In genomic region chr1:55134301-55134700, GRCm38 (mm10) we compare ENCODE assay signal across 27 mouse cellular contexts.
"Had no signal": no experiment of that assay in that cellular context is flagged by ENCODE, and none has a peak within 500 bp of the region (broad histone marks: within the 10 kb centered on the region; RNA-seq: fewer than 3 reads in every experiment).

No protein-coding gene starts in this region.

- H3K4me2 ChIP-seq: embryonic facial prominence, embryonic 12.5 days; embryonic facial prominence, embryonic 13.5 days; embryonic facial prominence, embryonic 15.5 days; forebrain, embryonic 12.5 days; forebrain, embryonic 13.5 days; heart, embryonic 11.5 days had no signal

- H3K27ac ChIP-seq: embryonic facial prominence, embryonic 10.5 days; embryonic facial prominence, embryonic 12.5 days; embryonic facial prominence, embryonic 13.5 days; embryonic facial prominence, embryonic 15.5 days; forebrain, embryonic 10.5 days; forebrain, embryonic 12.5 days; forebrain, embryonic 13.5 days; gastrocnemius, adult 2 months; heart, embryonic 10.5 days had no signal

- ATAC-seq: forebrain, embryonic 13.5 days; forebrain, embryonic 16.5 days; forebrain, postnatal 0 days had no signal

- DNase-seq: cerebellum, adult 2 months; cerebellum, adult 8-10 months; cerebellum, adult 9-10 months; cerebellum, adult 9-11 months; cerebellum, postnatal 10 days; cerebellum, postnatal 14 days; cerebellum, postnatal 25 days; cerebellum, postnatal 36 days; embryo, embryonic 11 days; forebrain, postnatal 0 days; gastrocnemius, adult 2 months; gastrocnemius, postnatal 10 days; gastrocnemius, postnatal 14 days; gastrocnemius, postnatal 25 days; gastrocnemius, postnatal 36 days; heart, adult 18-20 months had no signal

- H3K9me3 ChIP-seq: embryonic facial prominence, embryonic 10.5 days; embryonic facial prominence, embryonic 12.5 days; embryonic facial prominence, embryonic 13.5 days; embryonic facial prominence, embryonic 15.5 days; forebrain, embryonic 10.5 days; forebrain, embryonic 12.5 days; forebrain, embryonic 13.5 days; heart, embryonic 10.5 days had no signal

- H3K9ac ChIP-seq: embryonic facial prominence, embryonic 12.5 days; embryonic facial prominence, embryonic 13.5 days; embryonic facial prominence, embryonic 15.5 days; forebrain, embryonic 12.5 days; forebrain, embryonic 13.5 days; forebrain, postnatal 0 days had no signal

- H3K4me3 ChIP-seq: embryonic facial prominence, embryonic 10.5 days; embryonic facial prominence, embryonic 12.5 days; embryonic facial prominence, embryonic 13.5 days; embryonic facial prominence, embryonic 15.5 days; erythroblast, embryonic 14.5 days; forebrain, embryonic 10.5 days; forebrain, embryonic 12.5 days; forebrain, embryonic 13.5 days; gastrocnemius, adult 2 months; heart, embryonic 10.5 days had no signal

- H3K27me3 ChIP-seq: embryonic facial prominence, embryonic 12.5 days; embryonic facial prominence, embryonic 13.5 days; embryonic facial prominence, embryonic 15.5 days; forebrain, embryonic 12.5 days; forebrain, embryonic 13.5 days had no signal
